Mouse (Mus musculus): ENCODE measurements around the gene Tcp11l2.

Gene Tcp11l2

GRCm38 (mm10) chr10:84597127-84597785 lies 20.8 kb downstream of the Tcp11l2 start:
- 0 out of 2 replicates have a peak, but pooled peaks cover 3% of the 10 kb centered on the region for H3K36me3 ChIP-seq (ENCODE audit: insufficient read depth, low read length)
- TF ChIP-seq CTCF (conservative IDR thresholded peaks at IDR 0.05; ENCODE audit: low read length) (no peak), POU5F1 (IDR thresholded peaks at IDR 0.05; ENCODE audit: borderline replicate concordance, low read length) (no peak), NANOG (IDR thresholded peaks at IDR 0.05; ENCODE audit: borderline replicate concordance, low read length) (no peak)
- no peaks in the 10 kb centered on the region for H3K9me3 ChIP-seq (ENCODE audit: low read length)
- H3K4me3 ChIP-seq (replicated peaks; ENCODE audit: low read length) = no peak overlapping the region
- peaks cover 7% of the 10 kb centered on the region for H3K4me1 ChIP-seq (replicated peaks; ENCODE audit: low read depth, low read length)
- no peaks in the 10 kb centered on the region for H3K27me3 ChIP-seq (ENCODE audit: insufficient read depth, low read length)

GRCm38 (mm10) chr10:84598172-84598571 lies 21.7 kb downstream of the Tcp11l2 start:
- no peaks in the 10 kb centered on the region for H3K27me3 ChIP-seq (ENCODE audit: insufficient read depth, low read length)
- TF ChIP-seq CTCF (conservative IDR thresholded peaks at IDR 0.05; ENCODE audit: low read length) = no peak
- no peak for TF ChIP-seq NANOG (IDR thresholded peaks at IDR 0.05; ENCODE audit: borderline replicate concordance, low read length)
- no peak for TF ChIP-seq POU5F1 (IDR thresholded peaks at IDR 0.05; ENCODE audit: borderline replicate concordance, low read length)
- 0 out of 2 replicates have a peak, but pooled peaks cover 3% of the 10 kb centered on the region for H3K36me3 ChIP-seq (ENCODE audit: insufficient read depth, low read length)
- no peaks in the 10 kb centered on the region for H3K4me1 ChIP-seq (replicated peaks; ENCODE audit: low read depth, low read length)
- no peak overlapping the region for H3K4me3 ChIP-seq (replicated peaks; ENCODE audit: low read length)
- H3K9me3 ChIP-seq (ENCODE audit: low read length) = no peaks in the 10 kb centered on the region

GRCm38 (mm10) chr10:84600136-84600535 lies 23.7 kb downstream of the Tcp11l2 start:
- H3K4me1 ChIP-seq (replicated peaks; ENCODE audit: low read depth, low read length) = no peaks in the 10 kb centered on the region
- H3K36me3 ChIP-seq (ENCODE audit: insufficient read depth, low read length) = peaks cover 4% of the 10 kb centered on the region; the same call in 1 of the 2 replicates
- no peak overlapping the region for H3K4me3 ChIP-seq (replicated peaks; ENCODE audit: low read length)
- H3K27me3 ChIP-seq (ENCODE audit: insufficient read depth, low read length) = no peaks in the 10 kb centered on the region
- TF ChIP-seq CTCF (conservative IDR thresholded peaks at IDR 0.05; ENCODE audit: low read length) (no peak), POU5F1 (IDR thresholded peaks at IDR 0.05; ENCODE audit: borderline replicate concordance, low read length) (no peak), NANOG (IDR thresholded peaks at IDR 0.05; ENCODE audit: borderline replicate concordance, low read length) (no peak)
- H3K9me3 ChIP-seq (ENCODE audit: low read length) = no peaks in the 10 kb centered on the region

GRCm38 (mm10) chr10:84604335-84604734 lies 27.9 kb downstream of the Tcp11l2 start:
- H3K36me3 ChIP-seq (ENCODE audit: insufficient read depth, low read length) = peaks cover 5% of the 10 kb centered on the region; the same call in 1 of the 2 replicates
- TF ChIP-seq NANOG (IDR thresholded peaks at IDR 0.05; ENCODE audit: borderline replicate concordance, low read length) (no peak), CTCF (conservative IDR thresholded peaks at IDR 0.05; ENCODE audit: low read length) (no peak), POU5F1 (IDR thresholded peaks at IDR 0.05; ENCODE audit: borderline replicate concordance, low read length) (no peak)
- no peaks in the 10 kb centered on the region for H3K4me1 ChIP-seq (replicated peaks; ENCODE audit: low read depth, low read length)
- no peak overlapping the region for H3K4me3 ChIP-seq (replicated peaks; ENCODE audit: low read length)
- no peaks in the 10 kb centered on the region for H3K9me3 ChIP-seq (ENCODE audit: low read length)
- H3K27me3 ChIP-seq (ENCODE audit: insufficient read depth, low read length) = no peaks in the 10 kb centered on the region

GRCm38 (mm10) chr10:84608361-84608760 lies 31.9 kb downstream of the Tcp11l2 start:
- Histone ChIP-seq H3K4me3 (replicated peaks; ENCODE audit: low read length) (no peak overlapping the region), H3K36me3 (ENCODE audit: insufficient read depth, low read length) (peaks cover 5% of the 10 kb centered on the region; the same call in 1 of the 2 replicates), H3K27me3 (ENCODE audit: insufficient read depth, low read length) (no peaks in the 10 kb centered on the region), H3K4me1 (replicated peaks; ENCODE audit: low read depth, low read length) (no peaks in the 10 kb centered on the region), H3K9me3 (ENCODE audit: low read length) (no peaks in the 10 kb centered on the region)
- TF ChIP-seq NANOG (IDR thresholded peaks at IDR 0.05; ENCODE audit: borderline replicate concordance, low read length) (no peak), POU5F1 (IDR thresholded peaks at IDR 0.05; ENCODE audit: borderline replicate concordance, low read length) (no peak), CTCF (conservative IDR thresholded peaks at IDR 0.05; ENCODE audit: low read length) (no peak)

GRCm38 (mm10) chr10:84610324-84610723 lies 33.9 kb downstream of the Tcp11l2 start:
- no peaks in the 10 kb centered on the region for H3K27me3 ChIP-seq (ENCODE audit: insufficient read depth, low read length)
- no peaks in the 10 kb centered on the region for H3K36me3 ChIP-seq (ENCODE audit: insufficient read depth, low read length)
- no peaks in the 10 kb centered on the region for H3K9me3 ChIP-seq (ENCODE audit: low read length)
- no peak overlapping the region for H3K4me3 ChIP-seq (replicated peaks; ENCODE audit: low read length)
- no peak for TF ChIP-seq POU5F1 (IDR thresholded peaks at IDR 0.05; ENCODE audit: borderline replicate concordance, low read length)
- TF ChIP-seq NANOG (IDR thresholded peaks at IDR 0.05; ENCODE audit: borderline replicate concordance, low read length) = no peak
- no peak for TF ChIP-seq CTCF (conservative IDR thresholded peaks at IDR 0.05; ENCODE audit: low read length)
- H3K4me1 ChIP-seq (replicated peaks; ENCODE audit: low read depth, low read length) = peaks cover 2% of the 10 kb centered on the region; the same call in 1 of the 2 replicates

- TF ChIP-seq NANOG (IDR thresholded peaks at IDR 0.05; ENCODE audit: borderline replicate concordance, low read length) (no peak), CTCF (conservative IDR thresholded peaks at IDR 0.05; ENCODE audit: low read length) (no peak)
- H3K4me1 ChIP-seq (replicated peaks; ENCODE audit: low read depth, low read length) = peaks cover 4% of the 10 kb centered on the region; the same call in 1 of the 2 replicates
- no peak overlapping the region for H3K4me3 ChIP-seq (replicated peaks; ENCODE audit: low read length)
- no peaks in the 10 kb centered on the region for H3K9me3 ChIP-seq (ENCODE audit: low read length)
- H3K27me3 ChIP-seq (ENCODE audit: insufficient read depth, low read length) = no peaks in the 10 kb centered on the region
- no peaks in the 10 kb centered on the region for H3K36me3 ChIP-seq (ENCODE audit: insufficient read depth, low read length)
Observed at GRCm38 (mm10) chr10:84610783-84611182, 34.4 kb downstream of the Tcp11l2 start.

GRCm38 (mm10) chr10:84611664-84612063 lies 35.2 kb downstream of the Tcp11l2 start:
- Histone ChIP-seq H3K4me1 (replicated peaks; ENCODE audit: low read depth, low read length) (peaks cover 4% of the 10 kb centered on the region; the same call in 1 of the 2 replicates), H3K27me3 (ENCODE audit: insufficient read depth, low read length) (no peaks in the 10 kb centered on the region), H3K36me3 (ENCODE audit: insufficient read depth, low read length) (no peaks in the 10 kb centered on the region), H3K9me3 (ENCODE audit: low read length) (no peaks in the 10 kb centered on the region), H3K4me3 (replicated peaks; ENCODE audit: low read length) (no peak overlapping the region)
- TF ChIP-seq CTCF (conservative IDR thresholded peaks at IDR 0.05; ENCODE audit: low read length) (no peak), NANOG (IDR thresholded peaks at IDR 0.05; ENCODE audit: borderline replicate concordance, low read length) (no peak), POU5F1 (IDR thresholded peaks at IDR 0.05; ENCODE audit: borderline replicate concordance, low read length) (no peak)

Measured in E14TG2a.4 (cell line).